Mouse (Mus musculus) CH12.LX (cell line): ENCODE data around the gene Sugct.

ENCODE experiments used
- CTCF ChIP-seq, 2 experiments: IDR thresholded peaks in 1 of 2; conservative IDR thresholded peaks in 1 of 2; 2 replicates each; pipeline ENCODE4 v1.5.1; 2011 to 2012; ENCODE audit warnings: low read depth in 2 of 2, low read length in 2 of 2, improper control_type of control experiment in 1 of 2, inconsistent platforms in 1 of 2, mild to moderate bottlenecking in 1 of 2, moderate library complexity in 1 of 2
- GABPA ChIP-seq: IDR thresholded peaks from 2 replicates; pipeline ENCODE4 v1.6.1; 2012; ENCODE audit warnings: low read depth, low read length, improper control_type of control experiment, inconsistent platforms; ENCODE audit not compliant: insufficient replicate concordance
- POLR2A ChIP-seq: IDR thresholded peaks from 2 replicates; pipeline ENCODE4 v1.6.1; 2011; ENCODE audit warnings: low read depth, mild to moderate bottlenecking, improper control_type of control experiment, low read length

- TF ChIP-seq POLR2A (no peak), GABPA (no peak), CTCF (conservative IDR thresholded peaks at IDR 0.05 in 1 of 2, IDR thresholded peaks at IDR 0.05 in 1 of 2; ENCODE audit: low read depth in 2 of 2, low read length in 2 of 2) (no peak)
These were observed 755.9 kb downstream of the Sugct start for GRCm38 (mm10) chr13:16939466-16939811.
